Mouse (Mus musculus) MEL (cell line): Measurements from ENCODE around the gene Ly6g6d. TPM values are rescaled to one million over a fixed set of nuclear protein-coding genes. Genes with fewer than 3 reads are reported as not detected.

Experiments
- DNase-seq: peaks from one replicate; pipeline ENCODE4 v3.0.0; 2011; ENCODE audit warnings: low read depth, low spot score
- H3K27ac ChIP-seq: 2 replicates; pipeline ENCODE4 v1.5.1; 2012; ENCODE audit warnings: low read depth, mild to moderate bottlenecking, control low read depth, low read length, moderate library complexity; ENCODE audit not compliant: control insufficient read depth
- H3K27me3 ChIP-seq, 2 experiments: fragments of 150-350 bp in 1 of 2; sonication (generic) in 1 of 2; 2 replicates each; pipeline ENCODE4 v1.6.1; 2012; ENCODE audit warnings: low read length in 2 of 2, mild to moderate bottlenecking in 2 of 2, improper control_type of control experiment in 1 of 2, moderate library complexity in 1 of 2; ENCODE audit not compliant: insufficient read depth in 2 of 2, control insufficient read depth in 1 of 2
- H3K36me3 ChIP-seq, 2 experiments: 2 replicates each; pipeline ENCODE4 v1.6.1; 2012 to 2014; ENCODE audit warnings: low read length in 2 of 2, improper control_type of control experiment in 1 of 2, inconsistent platforms in 1 of 2, mild to moderate bottlenecking in 1 of 2; ENCODE audit not compliant: insufficient read depth in 2 of 2, control insufficient read depth in 1 of 2
- H3K4me1 ChIP-seq, 2 experiments: fragments of 150-350 bp in 1 of 2; sonication (generic) in 1 of 2; 2 replicates each; pipeline ENCODE4 v1.6.1; 2012; ENCODE audit warnings: low read length in 2 of 2, improper control_type of control experiment in 1 of 2, mild to moderate bottlenecking in 1 of 2; ENCODE audit not compliant: insufficient read depth in 2 of 2, control insufficient read depth in 1 of 2
- H3K4me3 ChIP-seq, 2 experiments: fragments of 150-350 bp in 1 of 2; sonication (generic) in 1 of 2; 2 replicates each; pipeline ENCODE4 v1.5.1; 2012; ENCODE audit warnings: low read depth in 2 of 2, low read length in 2 of 2, mild to moderate bottlenecking in 2 of 2, moderate library complexity in 2 of 2, control low read depth in 1 of 2, improper control_type of control experiment in 1 of 2; ENCODE audit not compliant: control insufficient read depth in 1 of 2, insufficient read depth in 1 of 2
- H3K79me2 ChIP-seq: 2 replicates; pipeline ENCODE4 v1.6.1; 2012; ENCODE audit warnings: mild to moderate bottlenecking, low read length, moderate library complexity; ENCODE audit not compliant: control insufficient read depth, poor library complexity, insufficient read depth
- H3K9ac ChIP-seq: 2 replicates; pipeline ENCODE4 v1.6.1; 2012; ENCODE audit warnings: low read depth, mild to moderate bottlenecking, control low read depth, low read length, moderate library complexity; ENCODE audit not compliant: control insufficient read depth, poor library complexity, severe bottlenecking
- H3K9me3 ChIP-seq: fragments of 150-350 bp; sonication (generic); replicated peaks from 2 replicates; pipeline ENCODE4 v1.6.1; 2012; ENCODE audit warnings: mild to moderate bottlenecking, low read length, improper control_type of control experiment, moderate library complexity; ENCODE audit not compliant: insufficient read depth
- BHLHE40 ChIP-seq: IDR thresholded peaks from 2 replicates; pipeline ENCODE4 v1.6.1; 2012; ENCODE audit warnings: low read depth, mild to moderate bottlenecking, inconsistent platforms, low read length, improper control_type of control experiment, borderline replicate concordance
- CHD1 ChIP-seq: IDR thresholded peaks from 2 replicates; pipeline ENCODE4 v1.6.1; 2012; ENCODE audit warnings: low read depth, mild to moderate bottlenecking, inconsistent platforms, low read length, improper control_type of control experiment
- E2F4 ChIP-seq: IDR thresholded peaks from 2 replicates; pipeline ENCODE4 v1.6.1; 2011; ENCODE audit warnings: low read depth, low read length, improper control_type of control experiment, borderline replicate concordance
- ELF1 ChIP-seq: IDR thresholded peaks from 2 replicates; pipeline ENCODE4 v1.6.1; 2014; ENCODE audit warnings: low read depth, mild to moderate bottlenecking, inconsistent platforms, low read length, improper control_type of control experiment, moderate library complexity
- EP300 ChIP-seq, 2 experiments: IDR thresholded peaks; 2 replicates each; pipeline ENCODE4 v1.6.1; 2011; ENCODE audit warnings: improper control_type of control experiment in 2 of 2, low read length in 2 of 2, low read depth in 1 of 2, mild to moderate bottlenecking in 1 of 2
- ETS1 ChIP-seq: IDR thresholded peaks from 2 replicates; pipeline ENCODE4 v1.6.1; 2012; ENCODE audit warnings: low read depth, mild to moderate bottlenecking, inconsistent platforms, low read length, improper control_type of control experiment, moderate library complexity
- GABPA ChIP-seq: IDR thresholded peaks from 2 replicates; pipeline ENCODE4 v1.6.1; 2012; ENCODE audit warnings: low read depth, mild to moderate bottlenecking, inconsistent platforms, low read length, improper control_type of control experiment, moderate library complexity
- JUND ChIP-seq: IDR thresholded peaks from 2 replicates; pipeline ENCODE4 v1.6.1; 2011; ENCODE audit warnings: low read depth, mild to moderate bottlenecking, improper control_type of control experiment, low read length
- MAFK ChIP-seq: IDR thresholded peaks from 2 replicates; pipeline ENCODE4 v1.6.1; 2011; ENCODE audit warnings: low read depth, mild to moderate bottlenecking, low read length, improper control_type of control experiment, borderline replicate concordance
- MAX ChIP-seq: IDR thresholded peaks from 2 replicates; pipeline ENCODE4 v1.6.1; 2011; ENCODE audit warnings: low read length, improper control_type of control experiment
- MAZ ChIP-seq: IDR thresholded peaks from 2 replicates; pipeline ENCODE4 v1.6.1; 2012; ENCODE audit warnings: low read depth, mild to moderate bottlenecking, inconsistent platforms, low read length, improper control_type of control experiment
- MEF2A ChIP-seq: IDR thresholded peaks from 2 replicates; pipeline ENCODE4 v1.6.1; 2014; ENCODE audit warnings: low read depth, mild to moderate bottlenecking, inconsistent platforms, low read length, improper control_type of control experiment; ENCODE audit not compliant: poor library complexity, insufficient replicate concordance, severe bottlenecking; ENCODE audit errors: extremely low read depth
- MXI1 ChIP-seq: IDR thresholded peaks from 2 replicates; pipeline ENCODE4 v1.6.1; 2011; ENCODE audit warnings: mild to moderate bottlenecking, low read depth, low read length, improper control_type of control experiment
- MYB ChIP-seq: IDR thresholded peaks from 2 replicates; pipeline ENCODE4 v1.6.1; 2011; ENCODE audit warnings: mild to moderate bottlenecking, low read depth, low read length, improper control_type of control experiment
- MYC ChIP-seq: IDR thresholded peaks from 2 replicates; pipeline ENCODE4 v1.6.1; 2011; ENCODE audit warnings: low read depth, mild to moderate bottlenecking, low read length, improper control_type of control experiment, moderate library complexity
- NELFE ChIP-seq: IDR thresholded peaks from 2 replicates; pipeline ENCODE4 v1.6.1; 2011; ENCODE audit warnings: low read depth, low read length, improper control_type of control experiment
- NRF1 ChIP-seq: IDR thresholded peaks from 2 replicates; pipeline ENCODE4 v1.6.1; 2014; ENCODE audit warnings: low read depth, mild to moderate bottlenecking, inconsistent platforms, low read length, improper control_type of control experiment, moderate library complexity; ENCODE audit not compliant: poor library complexity, insufficient read depth, severe bottlenecking
- POLR2A ChIP-seq, 2 experiments: IDR thresholded peaks; 2 replicates each; pipeline ENCODE4 v1.6.1; 2011 to 2012; ENCODE audit warnings: low read length in 2 of 2, mild to moderate bottlenecking in 2 of 2, control low read depth in 1 of 2, improper control_type of control experiment in 1 of 2, low read depth in 1 of 2, moderate library complexity in 1 of 2; ENCODE audit not compliant: control insufficient read depth in 1 of 2, insufficient read depth in 1 of 2, poor library complexity in 1 of 2
- POLR2AphosphoS2 ChIP-seq: IDR thresholded peaks from 2 replicates; pipeline ENCODE4 v1.6.1; 2011; ENCODE audit warnings: low read length, improper control_type of control experiment
- POLR2AphosphoS5 ChIP-seq: IDR thresholded peaks from 2 replicates; pipeline ENCODE4 v1.6.1; 2012; ENCODE audit warnings: low read depth, borderline replicate concordance, mild to moderate bottlenecking, inconsistent platforms, low read length, moderate library complexity, mixed read lengths
- RAD21 ChIP-seq: IDR thresholded peaks from 2 replicates; pipeline ENCODE4 v1.6.1; 2011; ENCODE audit warnings: mild to moderate bottlenecking, low read depth, low read length, improper control_type of control experiment
- RCOR1 ChIP-seq: IDR thresholded peaks from 2 replicates; pipeline ENCODE4 v1.6.1; 2012; ENCODE audit warnings: low read depth, mild to moderate bottlenecking, inconsistent platforms, low read length, improper control_type of control experiment
- SIN3A ChIP-seq: IDR thresholded peaks from 2 replicates; pipeline ENCODE4 v1.6.1; 2012; ENCODE audit warnings: low read length, improper control_type of control experiment, inconsistent platforms
- SMC3 ChIP-seq: IDR thresholded peaks from 2 replicates; pipeline ENCODE4 v1.6.1; 2011; ENCODE audit warnings: low read depth, low read length, improper control_type of control experiment
- TAL1 ChIP-seq: IDR thresholded peaks from 2 replicates; pipeline ENCODE4 v1.6.1; 2012; ENCODE audit warnings: mild to moderate bottlenecking, inconsistent platforms, low read length, moderate library complexity, mixed read lengths
- TBP ChIP-seq: IDR thresholded peaks from 2 replicates; pipeline ENCODE4 v1.8.0; 2011; ENCODE audit warnings: low read depth, low read length, improper control_type of control experiment
- TCF12 ChIP-seq: IDR thresholded peaks from 2 replicates; pipeline ENCODE4 v1.6.1; 2014; ENCODE audit warnings: low read depth, mild to moderate bottlenecking, inconsistent platforms, low read length, improper control_type of control experiment, moderate library complexity
- UBTF ChIP-seq: IDR thresholded peaks from 2 replicates; pipeline ENCODE4 v1.6.1; 2012; ENCODE audit warnings: low read depth, mild to moderate bottlenecking, inconsistent platforms, low read length, improper control_type of control experiment, moderate library complexity, borderline replicate concordance; ENCODE audit not compliant: insufficient read depth
- USF1 ChIP-seq: IDR thresholded peaks from 2 replicates; pipeline ENCODE4 v1.6.1; 2014; ENCODE audit warnings: low read depth, mild to moderate bottlenecking, inconsistent platforms, low read length, improper control_type of control experiment, moderate library complexity
- USF2 ChIP-seq, 2 experiments: IDR thresholded peaks; 2 replicates each; pipeline ENCODE4 v1.6.1; 2011 to 2012; ENCODE audit warnings: improper control_type of control experiment in 2 of 2, low read length in 2 of 2, borderline replicate concordance in 1 of 2, inconsistent platforms in 1 of 2, low read depth in 1 of 2, mild to moderate bottlenecking in 1 of 2; ENCODE audit not compliant: insufficient read depth in 1 of 2
- ZKSCAN1 ChIP-seq: IDR thresholded peaks from 2 replicates; pipeline ENCODE4 v1.6.1; 2012; ENCODE audit warnings: low read depth, mild to moderate bottlenecking, inconsistent platforms, low read length, improper control_type of control experiment, moderate library complexity
- ZMIZ1 ChIP-seq: IDR thresholded peaks from 2 replicates; pipeline ENCODE4 v1.6.1; 2012; ENCODE audit warnings: low read depth, mild to moderate bottlenecking, inconsistent platforms, low read length, improper control_type of control experiment, moderate library complexity
- ZNF384 ChIP-seq: IDR thresholded peaks from 2 replicates; pipeline ENCODE4 v1.6.1; 2012; ENCODE audit warnings: low read depth, mild to moderate bottlenecking, inconsistent platforms, low read length, improper control_type of control experiment
- polyA plus RNA-seq, 2 experiments: library from polyadenylated mRNA; stranded (reverse) in 1 of 2; unstranded in 1 of 2; fragments of >175 nt in 1 of 2; fragments of >200 nt in 1 of 2; gene quantifications; 2 replicates each; pipeline versions ENCODE4 v1.2.1 to v1.2.4; 2012; ENCODE audit warnings: low replicate concordance in 2 of 2, low read depth in 1 of 2; ENCODE audit not compliant: insufficient read length in 2 of 2, insufficient read depth in 1 of 2, missing spikeins in 1 of 2
- total RNA-seq: library from RNA; depleted of rRNA; stranded (reverse); fragments of 300-350 nt; gene quantifications from 2 replicates; pipeline ENCODE4 v1.2.3, GENCODE M21; 2012

Gene Ly6g6d
- total and polyA plus RNA-seq, 3 experiments: 4.4 to 5.5 TPM; not detected in 1

GRCm38 (mm10) chr17:35105740-35106389 lies 28.0 kb upstream of the Ly6g6d start (continued):
- no peak for TF ChIP-seq MAFK
- no peak for TF ChIP-seq POLR2AphosphoS5
- no peak; the same call in 1 of the 2 replicates for TF ChIP-seq CHD1

- Histone ChIP-seq H3K79me2 (no peaks in the 10 kb centered on the region), H3K36me3 (peaks cover 0 to 31% of the 10 kb centered on the region in 2 experiments; a peak in 2 of 4 replicates), H3K27me3 (no peaks in the 10 kb centered on the region), H3K4me1 (peaks cover 22 to 36% of the 10 kb centered on the region in 2 experiments), H3K4me3 (peak overlapping the region in 1 of 2 experiments; percentile 5; a peak in 1 of 4 replicates), H3K9me3 (no peaks in the 10 kb centered on the region), H3K9ac (peak overlapping the region; percentile 64), H3K27ac (peak overlapping the region; percentile 96)
- peak; percentile 83 for DNase-seq
- TF ChIP-seq MYB (no peak), GABPA (no peak), MAZ (peak; percentile 24; the same call in 1 of the 2 replicates), MAX (peak; percentile 55), USF2 (IDR thresholded peaks at IDR 0.05; ENCODE audit: borderline replicate concordance in 1 of 2, insufficient read depth in 1 of 2, low read depth in 1 of 2, low read length in 2 of 2) (no peak), SIN3A (peak; percentile 69), RAD21 (no peak), TCF12 (peak; percentile 91), MXI1 (peak; percentile 60), POLR2A (IDR thresholded peaks at IDR 0.05; ENCODE audit: control insufficient read depth in 1 of 2, insufficient read depth in 1 of 2, low read depth in 1 of 2, low read length in 2 of 2, poor library complexity in 1 of 2) (peak in 1 of 2 experiments; percentile 53; a peak in 1 of 4 replicates), NELFE (peak; percentile 28; the same call in 1 of the 2 replicates), UBTF (no peak), MAFK (no peak), USF1 (peak; percentile 18; the same call in 1 of the 2 replicates), RCOR1 (peak; percentile 21; the same call in 1 of the 2 replicates), NRF1 (no peak), ZKSCAN1 (no peak), MEF2A (no peak), ZNF384 (no peak), CHD1 (0 out of 2 replicates have a peak, but pooled peaks have one; percentile 41), ZMIZ1 (no peak), TAL1 (peak; percentile 98), BHLHE40 (peak; percentile 25; the same call in 1 of the 2 replicates), ELF1 (no peak), TBP (no peak; the same call in 1 of the 2 replicates), SMC3 (peak; percentile 6; the same call in 1 of the 2 replicates), E2F4 (no peak), MYC (peak; percentile 48; the same call in 1 of the 2 replicates), JUND (no peak), POLR2AphosphoS2 (no peak), EP300 (IDR thresholded peaks at IDR 0.05; ENCODE audit: low read depth in 1 of 2, low read length in 2 of 2) (peak; percentile 83 to 94), POLR2AphosphoS5 (no peak), ETS1 (peak; percentile 79)
Measured at GRCm38 (mm10) chr17:35104754-35105153, 26.9 kb upstream of the Ly6g6d start.
